Mouse (Mus musculus) ovary, postnatal 10 days (tissue): Measurements from ENCODE around the gene Rreb1.
A peak's percentile ranks its signal among the peaks of the same experiment; 100 is the strongest.

ENCODE experiments used
- DNase-seq: peaks from one replicate; pipeline ENCODE4 v3.0.0; 2022; ENCODE audit warnings: low spot score

Rreb1 gene

GRCm38 (mm10) chr13:37779251-37779667 is 1.1 kb downstream of the Rreb1 start:
- no peak for DNase-seq

- no peak for DNase-seq
Measured at GRCm38 (mm10) chr13:37781557-37781956, 3.4 kb downstream of the Rreb1 start.

GRCm38 (mm10) chr13:37782144-37782543 is 3.9 kb downstream of the Rreb1 start:
- DNase-seq, result no peak

- no peak for DNase-seq
Measured at GRCm38 (mm10) chr13:37783676-37784075, 5.5 kb downstream of the Rreb1 start.

- DNase-seq, result no peak
Measured at GRCm38 (mm10) chr13:37784226-37784625, 6.0 kb downstream of the Rreb1 start.

GRCm38 (mm10) chr13:37792739-37793336 is 14.6 kb downstream of the Rreb1 start:
- no peak for DNase-seq

GRCm38 (mm10) chr13:37798811-37799210 is 20.6 kb downstream of the Rreb1 start:
- no peak for DNase-seq

- DNase-seq, result no peak
Measured at GRCm38 (mm10) chr13:37799413-37799812, 21.2 kb downstream of the Rreb1 start.

GRCm38 (mm10) chr13:37801101-37802075 is 23.2 kb downstream of the Rreb1 start:
- no peak for DNase-seq

GRCm38 (mm10) chr13:37802246-37803003 is 24.2 kb downstream of the Rreb1 start:
- no peak for DNase-seq

GRCm38 (mm10) chr13:37803244-37803643 is 25.0 kb downstream of the Rreb1 start:
- no peak for DNase-seq

- DNase-seq, result no peak
Measured at GRCm38 (mm10) chr13:37804023-37804422, 25.8 kb downstream of the Rreb1 start.

GRCm38 (mm10) chr13:37815001-37815400 is 36.8 kb downstream of the Rreb1 start:
- DNase-seq, result no peak

- no peak for DNase-seq
Measured at GRCm38 (mm10) chr13:37816736-37817135, 38.5 kb downstream of the Rreb1 start.

- DNase-seq, result no peak
Measured at GRCm38 (mm10) chr13:37821413-37821812, 43.2 kb downstream of the Rreb1 start.

GRCm38 (mm10) chr13:37824331-37824920 is 46.2 kb downstream of the Rreb1 start:
- DNase-seq, result no peak

- DNase-seq, result no peak
Measured at GRCm38 (mm10) chr13:37824956-37825645, 46.9 kb downstream of the Rreb1 start.

- peak; percentile 51 for DNase-seq
Measured at GRCm38 (mm10) chr13:37825646-37826280, 47.6 kb downstream of the Rreb1 start.

- DNase-seq, result peak; percentile 60
Measured at GRCm38 (mm10) chr13:37826281-37826993, 48.2 kb downstream of the Rreb1 start.

- no peak for DNase-seq
Measured at GRCm38 (mm10) chr13:37826994-37827262, 48.7 kb downstream of the Rreb1 start.
